Mouse (Mus musculus) hindbrain, embryonic 13.5 days (tissue): ENCODE measurements around the gene Trim69. TPM values are rescaled to one million over a fixed set of nuclear protein-coding genes. Genes with fewer than 3 reads are reported as not detected.

ENCODE experiments used
- ATAC-seq: fragments of 200-750 bp; cut with Nextera tagmentation; 2 replicates; pipeline ENCODE4 v1.8.0; 2017; ENCODE audit warnings: moderate TSS enrichment; ENCODE audit not compliant: low FRiP score
- H3K27ac ChIP-seq: fragments of 300-500 bp; sonication (generic); 2 replicates; pipeline ENCODE4 v1.5.1; 2015; ENCODE audit warnings: inconsistent platforms, mild to moderate bottlenecking, moderate library complexity
- H3K27me3 ChIP-seq: fragments of 300-500 bp; sonication (generic); 2 replicates; pipeline ENCODE4 v1.6.1; 2015; ENCODE audit warnings: mild to moderate bottlenecking, inconsistent platforms
- H3K36me3 ChIP-seq: fragments of 300-500 bp; sonication (generic); 2 replicates; pipeline ENCODE4 v1.6.1; 2015; ENCODE audit warnings: mild to moderate bottlenecking, inconsistent platforms
- H3K4me1 ChIP-seq: fragments of 300-500 bp; sonication (generic); replicated peaks from 2 replicates; pipeline ENCODE4 v1.6.1; 2015; ENCODE audit warnings: inconsistent platforms
- H3K4me2 ChIP-seq: fragments of 300-500 bp; sonication (generic); 2 replicates; pipeline ENCODE4 v1.6.1; 2015; ENCODE audit warnings: inconsistent platforms, mild to moderate bottlenecking, moderate library complexity
- H3K4me3 ChIP-seq: fragments of 300-500 bp; sonication (generic); 2 replicates; pipeline ENCODE4 v1.5.1; 2015; ENCODE audit warnings: mild to moderate bottlenecking, inconsistent platforms
- H3K9ac ChIP-seq: fragments of 300-500 bp; sonication (generic); 2 replicates; pipeline ENCODE4 v1.6.1; 2015; ENCODE audit warnings: mild to moderate bottlenecking, inconsistent platforms
- H3K9me3 ChIP-seq: fragments of 300-500 bp; sonication (generic); 2 replicates; pipeline ENCODE4 v1.6.1; 2016; ENCODE audit warnings: inconsistent platforms
- WGBS: fragments of 180-500 bp; shearing (Covaris S2); methylation state at CpG from one replicate; pipeline ENCODE4 v1.1.7; 2015; 5-methylcytosine and 5-hydroxymethylcytosine counted together
- polyA plus RNA-seq: library from polyadenylated mRNA; unstranded; fragments of >200 nt; fragmentation: Nextera tagmentation; extraction: Ambion mirVana; gene quantifications from 2 replicates; pipeline ENCODE4 v1.2.1, GENCODE M21; 2015

Gene Trim69
- not detected in 2 replicates for polyA plus RNA-seq

GRCm38 (mm10) chr2:122160680-122161079 is at the start of gene Trim69:
Trim69 (plus strand) TSS chr2:122160700.
- Histone ChIP-seq H3K9ac (no peak within 1 kb of the TSS), H3K9me3 (no peaks in the 10 kb centered on the region), H3K4me2 (no peak within 1 kb of the TSS), H3K4me1 (no peaks in the 10 kb centered on the region), H3K4me3 (no peak within 1 kb of the TSS), H3K36me3 (no peaks in the 10 kb centered on the region), H3K27me3 (no peaks in the 10 kb centered on the region), H3K27ac (no peak within 1 kb of the TSS)
- WGBS = 38% methylated on average over 2 of the region's 2 CpGs
- 0 out of 2 replicates have a peak, but pooled peaks have one; percentile 46 for ATAC-seq

- H3K9me3 ChIP-seq = no peaks in the 10 kb centered on the region
- no peak for ATAC-seq
- no peak overlapping the region; the same call in 1 of the 2 replicates for H3K4me3 ChIP-seq
- 96% methylated on average over 2 of the region's 2 CpGs for WGBS
- H3K4me2 ChIP-seq = peak overlapping the region; percentile 66
- H3K4me1 ChIP-seq = peaks cover 13% of the 10 kb centered on the region
- H3K27ac ChIP-seq = no peak overlapping the region
- peaks cover 16% of the 10 kb centered on the region for H3K36me3 ChIP-seq
- H3K27me3 ChIP-seq = no peaks in the 10 kb centered on the region
- H3K9ac ChIP-seq = 0 out of 2 replicates have a peak overlapping the region, but pooled peaks have one; percentile 96
Observed at GRCm38 (mm10) chr2:122116888-122117287, 43.6 kb upstream of the Trim69 start.

- H3K9me3 ChIP-seq = no peaks in the 10 kb centered on the region
- peaks cover 13% of the 10 kb centered on the region for H3K4me1 ChIP-seq
- H3K9ac ChIP-seq = peak within 1 kb of the TSS; percentile 96
- WGBS = 1% methylated on average over 47 of the region's 47 CpGs
- peaks cover 11% of the 10 kb centered on the region for H3K36me3 ChIP-seq
- peak within 1 kb of the TSS; percentile 66 for H3K4me2 ChIP-seq
- H3K27me3 ChIP-seq = no peaks in the 10 kb centered on the region
- ATAC-seq = peak; percentile 100
- H3K27ac ChIP-seq = peak within 1 kb of the TSS; percentile 98
- H3K4me3 ChIP-seq = peak within 1 kb of the TSS; percentile 84
Observed at GRCm38 (mm10) chr2:122117961-122118958, 42.2 kb upstream of the Trim69 start, which contains the start of gene Spg11. Spg11 (minus strand) TSS chr2:122118386.

GRCm38 (mm10) chr2:122125680-122126572 is 34.6 kb upstream of the Trim69 start:
- no peaks in the 10 kb centered on the region for H3K27me3 ChIP-seq
- H3K4me1 ChIP-seq = no peaks in the 10 kb centered on the region; the same call in 1 of the 2 replicates
- no peak overlapping the region for H3K27ac ChIP-seq
- H3K9ac ChIP-seq = no peak overlapping the region
- H3K36me3 ChIP-seq = no peaks in the 10 kb centered on the region
- WGBS = 59% methylated on average over 12 of the region's 12 CpGs
- no peak overlapping the region for H3K4me2 ChIP-seq
- no peak overlapping the region for H3K4me3 ChIP-seq
- ATAC-seq = no peak
- no peaks in the 10 kb centered on the region for H3K9me3 ChIP-seq

GRCm38 (mm10) chr2:122126765-122127347 is 33.6 kb upstream of the Trim69 start:
- no peaks in the 10 kb centered on the region for H3K27me3 ChIP-seq
- no peaks in the 10 kb centered on the region for H3K36me3 ChIP-seq
- no peaks in the 10 kb centered on the region; the same call in 1 of the 2 replicates for H3K4me1 ChIP-seq
- H3K9me3 ChIP-seq = no peaks in the 10 kb centered on the region
- no peak overlapping the region for H3K4me2 ChIP-seq
- WGBS = 42% methylated on average over 5 of the region's 5 CpGs
- no peak for ATAC-seq
- H3K9ac ChIP-seq = no peak overlapping the region
- no peak overlapping the region for H3K4me3 ChIP-seq
- H3K27ac ChIP-seq = no peak overlapping the region

- 92% methylated on average over 4 of the region's 4 CpGs for WGBS
- H3K9ac ChIP-seq = no peak overlapping the region
- H3K27ac ChIP-seq = no peak overlapping the region
- no peak overlapping the region for H3K4me3 ChIP-seq
- no peaks in the 10 kb centered on the region for H3K9me3 ChIP-seq
- H3K27me3 ChIP-seq = no peaks in the 10 kb centered on the region
- H3K4me1 ChIP-seq = no peaks in the 10 kb centered on the region; the same call in 1 of the 2 replicates
- no peak overlapping the region for H3K4me2 ChIP-seq
- H3K36me3 ChIP-seq = no peaks in the 10 kb centered on the region
- ATAC-seq = no peak
Observed at GRCm38 (mm10) chr2:122127635-122128034, 32.9 kb upstream of the Trim69 start.

- H3K27me3 ChIP-seq = 0 out of 2 replicates have a peak, but pooled peaks cover 3% of the 10 kb centered on the region
- no peaks in the 10 kb centered on the region; the same call in 1 of the 2 replicates for H3K4me1 ChIP-seq
- no peaks in the 10 kb centered on the region for H3K9me3 ChIP-seq
- WGBS = 92% methylated on average over 2 of the region's 2 CpGs
- no peaks in the 10 kb centered on the region for H3K36me3 ChIP-seq
- H3K27ac ChIP-seq = no peak overlapping the region
- H3K4me2 ChIP-seq = no peak overlapping the region
- no peak overlapping the region for H3K9ac ChIP-seq
- no peak overlapping the region for H3K4me3 ChIP-seq
- ATAC-seq = no peak
Observed at GRCm38 (mm10) chr2:122132078-122132477, 28.4 kb upstream of the Trim69 start.

GRCm38 (mm10) chr2:122132618-122133017 is 27.9 kb upstream of the Trim69 start:
- Histone ChIP-seq H3K36me3 (no peaks in the 10 kb centered on the region), H3K9ac (no peak overlapping the region), H3K4me2 (no peak overlapping the region), H3K27me3 (0 out of 2 replicates have a peak, but pooled peaks cover 3% of the 10 kb centered on the region), H3K27ac (no peak overlapping the region), H3K9me3 (no peaks in the 10 kb centered on the region), H3K4me3 (no peak overlapping the region), H3K4me1 (no peaks in the 10 kb centered on the region)
- ATAC-seq = no peak
- WGBS = 92% methylated on average over 2 of the region's 2 CpGs

GRCm38 (mm10) chr2:122137839-122138465 is 22.5 kb upstream of the Trim69 start:
- H3K36me3 ChIP-seq = no peaks in the 10 kb centered on the region
- no peaks in the 10 kb centered on the region for H3K9me3 ChIP-seq
- H3K4me1 ChIP-seq = no peaks in the 10 kb centered on the region
- H3K27ac ChIP-seq = no peak overlapping the region
- WGBS = 68% methylated on average over 5 of the region's 5 CpGs
- H3K27me3 ChIP-seq = 0 out of 2 replicates have a peak, but pooled peaks cover 3% of the 10 kb centered on the region
- H3K4me2 ChIP-seq = no peak overlapping the region
- no peak for ATAC-seq
- no peak overlapping the region for H3K4me3 ChIP-seq
- H3K9ac ChIP-seq = no peak overlapping the region

GRCm38 (mm10) chr2:122140815-122141214 is 19.7 kb upstream of the Trim69 start:
- WGBS = 90% methylated on average over 2 of the region's 2 CpGs
- no peaks in the 10 kb centered on the region for H3K9me3 ChIP-seq
- ATAC-seq = no peak

GRCm38 (mm10) chr2:122141332-122141967 is 19.1 kb upstream of the Trim69 start:
- 83% methylated on average over 5 of the region's 5 CpGs for WGBS
- Histone ChIP-seq H3K36me3 (no peaks in the 10 kb centered on the region), H3K9ac (no peak overlapping the region), H3K4me1 (no peaks in the 10 kb centered on the region), H3K27ac (no peak overlapping the region), H3K27me3 (no peaks in the 10 kb centered on the region), H3K4me2 (no peak overlapping the region), H3K9me3 (no peaks in the 10 kb centered on the region), H3K4me3 (no peak overlapping the region)
- no peak for ATAC-seq

More at GRCm38 (mm10) chr2:122140815-122141214, 19.7 kb upstream of the Trim69 start:
- Histone ChIP-seq H3K4me1 (no peaks in the 10 kb centered on the region), H3K27me3 (no peaks in the 10 kb centered on the region), H3K27ac (no peak overlapping the region), H3K36me3 (no peaks in the 10 kb centered on the region), H3K4me3 (no peak overlapping the region), H3K4me2 (no peak overlapping the region), H3K9ac (no peak overlapping the region)
